Mouse (Mus musculus) embryonic facial prominence, embryonic 12.5 days (tissue): ENCODE measurements around the gene Tspan15. TPM values are rescaled to one million over a fixed set of nuclear protein-coding genes. Genes with fewer than 3 reads are reported as not detected.

Experiments
- ATAC-seq: fragments of 200-750 bp; cut with Nextera tagmentation; 2 replicates; pipeline ENCODE4 v1.8.0; 2017; ENCODE audit not compliant: insufficient number of reproducible peaks, insufficient read depth, low FRiP score, low TSS enrichment
- H3K27ac ChIP-seq: fragments of 300-500 bp; sonication (generic); 2 replicates; pipeline ENCODE4 v1.5.1; 2016; ENCODE audit warnings: mild to moderate bottlenecking
- H3K27me3 ChIP-seq: fragments of 300-500 bp; sonication (generic); 2 replicates; pipeline ENCODE4 v1.6.1; 2016; ENCODE audit warnings: mild to moderate bottlenecking, moderate library complexity
- H3K36me3 ChIP-seq: fragments of 300-500 bp; sonication (generic); 2 replicates; pipeline ENCODE4 v1.6.1; 2016; ENCODE audit warnings: mild to moderate bottlenecking
- H3K4me1 ChIP-seq: fragments of 300-500 bp; sonication (generic); 2 replicates; pipeline ENCODE4 v1.6.1; 2016
- H3K4me2 ChIP-seq: fragments of 300-500 bp; sonication (generic); replicated peaks from 2 replicates; pipeline ENCODE4 v1.6.1; 2016; ENCODE audit warnings: mild to moderate bottlenecking, moderate library complexity
- H3K4me3 ChIP-seq: fragments of 300-500 bp; sonication (generic); 2 replicates; pipeline ENCODE4 v1.5.1; 2016; ENCODE audit warnings: mild to moderate bottlenecking
- H3K9ac ChIP-seq: fragments of 300-500 bp; sonication (generic); 2 replicates; pipeline ENCODE4 v1.6.1; 2016; ENCODE audit warnings: mild to moderate bottlenecking, moderate library complexity
- H3K9me3 ChIP-seq: fragments of 300-500 bp; sonication (generic); 2 replicates; pipeline ENCODE4 v1.6.1; 2016; ENCODE audit warnings: mild to moderate bottlenecking, moderate library complexity
- WGBS: fragments of 180-500 bp; shearing (Covaris S2); methylation state at CpG from one replicate; pipeline ENCODE4 v1.1.7; 2016; 5-methylcytosine and 5-hydroxymethylcytosine counted together
- polyA plus RNA-seq: library from polyadenylated mRNA; unstranded; fragments of >200 nt; fragmentation: Nextera tagmentation; extraction: Ambion mirVana; gene quantifications from 2 replicates; pipeline ENCODE4 v1.2.1, GENCODE M21; 2016

Tspan15 gene
- polyA plus RNA-seq, 1 experiment from 2014 or later: 19.5 TPM

DNA sequence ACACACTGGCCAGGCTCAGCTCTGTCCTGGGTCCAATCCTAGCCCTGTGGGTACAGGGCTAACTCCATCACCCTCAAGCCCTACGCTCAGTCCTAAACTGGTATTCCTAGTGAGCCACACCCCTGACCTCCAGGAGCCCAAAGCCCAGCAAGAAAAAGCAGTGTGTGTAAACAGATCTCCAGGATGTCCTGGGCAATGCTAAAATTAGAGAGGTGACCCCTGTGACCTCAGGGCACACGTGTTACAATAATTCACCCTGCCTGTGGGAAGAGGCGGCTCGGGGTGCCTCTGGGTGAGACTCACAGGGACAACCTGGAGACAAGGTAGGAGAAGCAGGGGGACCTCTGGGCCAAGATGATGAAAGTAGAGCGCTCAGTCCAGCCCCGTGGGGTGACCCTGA, 6.8 kb downstream of the Tspan15 start:
- Histone ChIP-seq H3K4me1 (peaks cover 6% of the 10 kb centered on the region; the same call in 1 of the 2 replicates), H3K36me3 (no peaks in the 10 kb centered on the region), H3K4me3 (no peak overlapping the region), H3K9me3 (no peaks in the 10 kb centered on the region), H3K27ac (no peak overlapping the region), H3K4me2 (no peak overlapping the region), H3K27me3 (no peaks in the 10 kb centered on the region), H3K9ac (no peak overlapping the region)
- no peak for ATAC-seq
- WGBS: 47% methylated on average over 6 of the region's 6 CpGs

DNA sequence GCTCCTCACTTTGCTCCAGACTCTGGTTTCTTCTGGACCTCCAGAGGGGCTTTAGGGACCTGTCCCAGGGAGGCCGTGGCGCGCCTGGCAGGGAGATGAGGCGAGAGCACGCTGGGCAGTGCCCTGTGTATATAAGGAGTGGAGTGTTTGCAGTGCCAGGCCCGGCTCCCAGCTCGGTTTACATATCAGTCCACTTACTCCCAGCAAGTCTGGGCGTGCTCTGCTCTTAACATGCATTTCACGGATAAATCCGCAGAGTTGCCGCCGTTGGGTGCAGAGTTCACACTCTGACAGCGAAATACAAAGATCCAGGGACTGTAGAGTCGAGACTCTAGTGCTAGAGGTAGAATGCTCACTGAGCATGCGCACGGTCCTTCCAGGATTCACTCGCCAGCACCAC, 8.3 kb downstream of the Tspan15 start:
- no peaks in the 10 kb centered on the region for H3K9me3 ChIP-seq
- no peaks in the 10 kb centered on the region for H3K36me3 ChIP-seq
- H3K27ac ChIP-seq: no peak overlapping the region
- H3K4me2 ChIP-seq: no peak overlapping the region
- no peaks in the 10 kb centered on the region for H3K27me3 ChIP-seq
- no peak overlapping the region for H3K9ac ChIP-seq
- WGBS: 70% methylated on average over 17 of the region's 17 CpGs
- H3K4me1 ChIP-seq: peaks cover 6% of the 10 kb centered on the region; the same call in 1 of the 2 replicates
- no peak for ATAC-seq
- H3K4me3 ChIP-seq: no peak overlapping the region

DNA sequence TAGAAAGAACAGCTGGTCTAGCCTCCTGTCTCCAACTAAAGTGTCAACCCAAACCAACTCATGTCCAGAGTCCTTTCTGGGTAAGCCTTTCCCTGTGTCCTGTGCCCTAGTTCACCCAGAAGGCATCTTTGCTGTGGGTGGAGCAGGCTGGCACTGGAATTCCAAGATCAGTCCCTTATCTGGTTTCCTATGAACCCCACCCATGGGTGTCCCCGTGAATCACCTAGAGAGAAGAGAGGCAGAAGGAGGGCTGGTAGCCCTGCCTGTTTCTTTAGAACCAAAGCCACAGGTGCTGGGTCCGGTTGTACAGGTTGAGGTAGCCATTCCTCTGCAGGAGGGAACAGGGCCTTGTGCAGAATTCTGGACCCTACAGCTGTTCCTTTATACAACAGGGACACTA, 9.4 kb downstream of the Tspan15 start:
- no peaks in the 10 kb centered on the region for H3K9me3 ChIP-seq
- 88% methylated on average over 2 of the region's 2 CpGs for WGBS
- no peaks in the 10 kb centered on the region for H3K36me3 ChIP-seq
- ATAC-seq: no peak
- H3K4me2 ChIP-seq: no peak overlapping the region
- H3K4me3 ChIP-seq: no peak overlapping the region
- no peaks in the 10 kb centered on the region for H3K27me3 ChIP-seq
- peaks cover 6% of the 10 kb centered on the region; the same call in 1 of the 2 replicates for H3K4me1 ChIP-seq
- H3K27ac ChIP-seq: no peak overlapping the region
- H3K9ac ChIP-seq: no peak overlapping the region

DNA sequence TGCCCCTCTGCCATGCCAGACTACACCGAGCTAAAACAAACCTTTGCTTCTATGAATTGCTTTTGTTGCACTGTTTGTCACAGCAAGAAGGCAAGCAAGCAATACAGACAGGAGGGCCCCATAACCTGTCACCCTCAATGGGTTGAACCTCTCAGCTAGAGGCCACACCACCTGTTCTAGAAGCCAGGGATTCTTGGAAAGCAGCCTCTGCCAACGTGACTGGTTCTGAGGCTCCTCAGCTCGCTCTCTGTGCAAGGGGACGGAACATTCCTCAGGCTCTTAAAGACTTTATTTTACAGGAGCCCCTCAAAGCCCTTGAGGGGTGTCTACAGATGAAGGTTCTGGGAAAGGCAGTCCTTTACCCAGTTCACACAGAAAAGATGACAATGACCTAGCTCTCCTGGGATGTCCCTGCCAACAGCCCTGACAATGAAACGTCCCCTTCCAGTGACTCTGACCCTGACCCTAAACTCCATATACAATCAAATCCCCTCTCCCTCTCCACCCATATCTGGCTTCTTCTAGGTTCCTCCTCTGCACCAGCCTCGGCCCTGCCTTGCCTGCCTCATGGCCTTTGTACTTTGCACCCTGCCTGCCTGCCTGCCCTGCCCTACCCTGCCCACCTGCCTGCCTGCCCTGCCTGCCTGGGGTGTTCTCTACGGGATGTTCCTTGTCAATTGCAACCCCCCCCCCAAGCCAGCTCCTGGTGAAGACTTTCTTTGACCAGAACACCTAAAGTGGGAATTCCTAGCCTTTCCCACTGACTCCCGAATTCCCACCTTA, 10.1 kb downstream of the Tspan15 start:
- Histone ChIP-seq H3K27ac (no peak overlapping the region), H3K4me3 (no peak overlapping the region), H3K9me3 (no peaks in the 10 kb centered on the region), H3K9ac (no peak overlapping the region), H3K4me2 (no peak overlapping the region), H3K36me3 (no peaks in the 10 kb centered on the region), H3K27me3 (no peaks in the 10 kb centered on the region), H3K4me1 (peaks cover 4% of the 10 kb centered on the region; the same call in 1 of the 2 replicates)
- 75% methylated on average over 8 of the region's 8 CpGs for WGBS
- no peak for ATAC-seq

DNA sequence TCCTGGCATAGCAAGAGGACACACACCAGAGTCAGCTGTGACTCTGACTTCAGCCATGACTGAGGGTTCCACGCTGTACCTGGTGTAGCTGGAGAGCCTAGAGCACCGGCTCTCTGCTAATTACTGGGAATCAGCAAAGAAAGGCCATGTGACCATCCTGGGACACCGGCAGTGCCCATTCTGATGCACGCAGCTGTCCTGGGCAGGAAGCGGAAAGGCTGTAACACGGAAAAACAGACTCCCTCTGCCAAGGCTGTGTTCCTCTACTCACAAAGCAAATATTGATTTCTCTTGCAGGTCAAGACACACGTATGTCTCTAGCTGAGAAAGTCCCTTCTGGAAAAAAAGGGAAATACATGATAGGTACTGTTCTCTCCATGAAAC, 12.3 kb downstream of the Tspan15 start:
- no peaks in the 10 kb centered on the region for H3K4me1 ChIP-seq
- no peak overlapping the region for H3K4me3 ChIP-seq
- H3K9ac ChIP-seq: no peak overlapping the region
- H3K27me3 ChIP-seq: no peaks in the 10 kb centered on the region
- H3K36me3 ChIP-seq: no peaks in the 10 kb centered on the region
- WGBS: 74% methylated on average over 7 of the region's 7 CpGs
- no peak for ATAC-seq
- H3K9me3 ChIP-seq: no peaks in the 10 kb centered on the region
- H3K27ac ChIP-seq: 0 out of 2 replicates have a peak overlapping the region, but pooled peaks have one; percentile 19
- H3K4me2 ChIP-seq: no peak overlapping the region

DNA sequence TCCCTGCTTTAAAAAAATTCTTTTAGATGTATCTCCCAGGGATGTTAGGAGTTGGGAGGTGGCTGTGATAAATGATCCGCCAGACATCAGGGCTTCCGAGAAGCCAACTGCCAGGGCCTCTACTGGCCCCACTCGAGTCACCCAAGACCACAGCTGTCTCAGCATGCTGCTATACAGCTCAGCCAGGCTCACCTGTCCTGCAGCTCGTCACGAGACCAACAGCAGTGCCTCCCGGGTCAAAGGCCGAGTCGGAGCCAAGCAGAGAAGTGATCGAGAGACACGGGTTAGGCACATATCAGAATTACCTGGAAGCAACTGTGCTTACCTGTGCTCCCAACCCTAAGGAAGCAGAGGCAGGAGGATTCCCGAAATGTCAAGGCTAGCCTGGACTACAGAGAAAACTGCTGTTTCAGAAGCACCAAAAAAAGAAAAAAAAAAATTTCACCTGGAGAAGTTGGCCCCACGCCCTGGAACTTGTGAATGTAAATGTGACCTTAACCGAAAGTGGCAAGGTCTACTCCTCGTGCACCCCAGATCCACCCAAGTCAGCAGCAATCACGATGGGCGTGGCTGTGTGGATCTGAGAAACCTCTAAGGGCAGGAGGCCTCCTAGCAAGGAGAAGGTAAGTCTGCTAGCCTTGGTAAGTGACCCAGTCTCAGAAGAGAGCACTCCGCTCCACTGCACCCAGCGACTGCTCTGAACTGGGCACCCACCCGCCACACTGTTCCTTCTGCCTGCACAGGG, 12.8 kb downstream of the Tspan15 start:
- Histone ChIP-seq H3K4me2 (no peak overlapping the region), H3K27ac (0 out of 2 replicates have a peak overlapping the region, but pooled peaks have one; percentile 19), H3K27me3 (no peaks in the 10 kb centered on the region), H3K36me3 (no peaks in the 10 kb centered on the region), H3K9me3 (no peaks in the 10 kb centered on the region), H3K4me1 (no peaks in the 10 kb centered on the region), H3K4me3 (no peak overlapping the region), H3K9ac (no peak overlapping the region)
- ATAC-seq: no peak
- 87% methylated on average over 19 of the region's 19 CpGs for WGBS

DNA sequence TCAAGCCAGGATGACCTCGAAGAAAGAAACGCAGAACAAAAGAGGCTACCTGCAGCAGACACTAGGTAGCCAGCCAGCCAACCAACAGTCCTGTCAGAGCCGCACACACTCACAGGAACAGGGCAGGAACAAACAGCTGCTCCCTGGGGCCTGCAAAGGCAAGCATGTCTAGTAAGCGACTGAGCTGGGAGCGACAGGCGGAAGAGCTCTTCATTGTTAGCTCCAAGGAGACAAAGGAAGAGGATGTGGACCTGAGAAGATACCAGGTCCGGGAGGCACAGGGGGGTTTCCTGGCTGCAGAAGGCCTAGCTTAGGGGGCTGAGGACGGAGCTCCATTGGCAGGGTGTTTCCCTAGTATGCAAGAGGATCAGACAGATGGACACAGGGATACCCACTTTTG, 13.9 kb downstream of the Tspan15 start:
- Histone ChIP-seq H3K36me3 (no peaks in the 10 kb centered on the region), H3K27me3 (no peaks in the 10 kb centered on the region), H3K9ac (no peak overlapping the region), H3K27ac (no peak overlapping the region), H3K4me1 (no peaks in the 10 kb centered on the region), H3K9me3 (no peaks in the 10 kb centered on the region), H3K4me2 (no peak overlapping the region), H3K4me3 (no peak overlapping the region)
- 63% methylated on average over 8 of the region's 8 CpGs for WGBS
- 0 out of 2 replicates have a peak, but pooled peaks have one; percentile 44 for ATAC-seq

DNA sequence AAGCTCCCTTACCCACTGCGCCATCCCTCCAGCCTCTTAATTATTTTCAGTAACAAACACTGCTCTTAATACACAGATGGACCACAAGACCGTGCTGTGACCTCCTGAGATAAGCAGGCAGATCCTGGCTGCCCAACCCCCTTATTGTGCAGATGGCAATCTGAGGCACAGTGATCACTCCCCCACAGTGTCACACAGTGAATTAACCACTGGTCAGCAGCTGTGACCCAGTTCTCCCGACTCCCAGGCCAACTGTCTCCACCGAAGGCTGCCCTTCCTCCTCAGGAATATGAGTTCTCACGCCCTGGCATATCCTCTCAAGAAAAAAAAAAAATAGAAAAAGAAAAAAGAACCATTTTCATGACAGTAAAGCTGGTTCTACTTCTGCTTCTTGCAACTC, 14.5 kb downstream of the Tspan15 start:
- WGBS: 48% methylated on average over 5 of the region's 5 CpGs
- no peak for ATAC-seq
- H3K27ac ChIP-seq: no peak overlapping the region

DNA sequence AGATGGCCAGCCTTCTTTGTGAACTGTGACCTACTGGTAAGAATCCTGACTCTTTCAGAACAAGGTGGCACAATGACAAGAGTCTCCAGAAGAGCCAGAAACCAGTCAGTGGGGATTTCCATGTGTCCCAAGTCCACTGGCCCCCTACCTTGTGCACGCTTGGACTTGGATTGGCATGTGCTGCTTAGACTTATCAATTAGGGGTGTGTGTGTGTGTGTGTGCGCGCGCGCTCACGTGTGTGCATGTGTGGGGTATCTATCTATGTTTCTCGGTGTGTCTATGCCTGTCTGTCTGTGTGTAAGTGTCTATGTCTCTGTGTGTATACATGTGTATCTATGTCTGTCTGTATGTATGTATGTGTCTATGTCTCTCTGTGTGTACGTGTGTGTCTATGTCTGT, 15.4 kb downstream of the Tspan15 start:
- ATAC-seq: no peak
- Histone ChIP-seq H3K27me3 (no peaks in the 10 kb centered on the region), H3K4me3 (no peak overlapping the region), H3K27ac (no peak overlapping the region), H3K4me2 (no peak overlapping the region), H3K9ac (no peak overlapping the region), H3K4me1 (0 out of 2 replicates have a peak, but pooled peaks cover 4% of the 10 kb centered on the region), H3K36me3 (no peaks in the 10 kb centered on the region), H3K9me3 (no peaks in the 10 kb centered on the region)
- WGBS: 91% methylated on average over 8 of the region's 8 CpGs

More for the DNA sequence above, 14.5 kb downstream of the Tspan15 start:
- Histone ChIP-seq H3K36me3 (no peaks in the 10 kb centered on the region), H3K9ac (no peak overlapping the region), H3K4me1 (0 out of 2 replicates have a peak, but pooled peaks cover under 1% of the 10 kb centered on the region), H3K9me3 (no peaks in the 10 kb centered on the region), H3K27me3 (no peaks in the 10 kb centered on the region), H3K4me2 (no peak overlapping the region), H3K4me3 (no peak overlapping the region)

DNA sequence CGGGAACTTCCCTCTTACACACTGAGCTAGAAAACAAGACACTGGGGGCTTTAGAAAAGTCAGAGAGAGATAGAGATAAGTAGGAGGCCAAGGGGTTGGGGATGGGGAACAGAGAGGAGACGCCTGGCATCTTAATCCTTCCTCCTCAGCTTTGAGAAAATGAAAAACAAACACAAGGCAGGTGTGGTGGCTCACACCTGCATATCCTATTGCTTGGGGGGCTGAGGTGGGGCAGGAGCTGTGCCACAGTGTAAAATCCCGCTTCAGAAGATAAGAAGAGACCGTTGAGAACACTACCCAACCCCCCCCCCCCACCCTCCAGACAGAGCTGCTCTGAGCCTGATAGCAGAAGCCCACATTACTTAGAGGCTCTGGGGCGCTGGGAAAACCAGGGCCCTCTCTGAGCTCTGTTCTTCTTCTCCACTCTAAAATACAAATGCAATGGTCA, 15.9 kb downstream of the Tspan15 start:
- H3K4me2 ChIP-seq: no peak overlapping the region
- no peaks in the 10 kb centered on the region for H3K9me3 ChIP-seq
- no peaks in the 10 kb centered on the region for H3K27me3 ChIP-seq
- no peaks in the 10 kb centered on the region for H3K36me3 ChIP-seq
- H3K27ac ChIP-seq: no peak overlapping the region
- WGBS: 54% methylated on average over 5 of the region's 5 CpGs
- H3K4me3 ChIP-seq: no peak overlapping the region
- no peak overlapping the region for H3K9ac ChIP-seq
- 0 out of 2 replicates have a peak, but pooled peaks cover 4% of the 10 kb centered on the region for H3K4me1 ChIP-seq
- ATAC-seq: no peak

DNA sequence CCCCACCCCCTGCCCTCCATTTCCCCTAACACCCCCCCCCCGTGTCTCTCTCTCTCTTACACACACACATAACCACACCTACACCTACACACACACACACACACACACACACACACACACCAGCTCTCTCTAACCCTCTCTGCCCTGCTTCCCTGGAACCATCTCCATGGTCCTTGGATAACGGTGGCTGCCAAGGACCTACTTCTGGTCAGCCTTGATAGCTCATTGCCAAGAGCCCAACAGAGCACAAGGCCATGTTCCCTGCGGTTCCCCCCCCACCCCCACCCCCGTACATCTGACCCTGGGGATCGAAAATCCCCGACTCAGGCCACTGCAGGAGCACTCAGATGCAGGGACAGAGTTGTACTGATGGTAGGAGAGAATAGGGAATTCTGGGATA, 19.7 kb downstream of the Tspan15 start:
- Histone ChIP-seq H3K27me3 (no peaks in the 10 kb centered on the region), H3K9ac (no peak overlapping the region), H3K4me1 (peaks cover 8% of the 10 kb centered on the region; the same call in 1 of the 2 replicates), H3K36me3 (no peaks in the 10 kb centered on the region), H3K4me2 (no peak overlapping the region), H3K27ac (no peak overlapping the region), H3K9me3 (no peaks in the 10 kb centered on the region), H3K4me3 (no peak overlapping the region)
- ATAC-seq: no peak
- WGBS: 66% methylated on average over 6 of the region's 6 CpGs
